Mouse (Mus musculus) stomach, postnatal 0 days (tissue): ENCODE measurements around the gene Trpm8.

Source experiments
- CTCF ChIP-seq: IDR thresholded peaks from 2 replicates; pipeline ENCODE4 v1.5.1; 2016; ENCODE audit warnings: antibody characterized with exemption, low read depth, mild to moderate bottlenecking, moderate library complexity
- EP300 ChIP-seq: optimal IDR thresholded peaks from 2 replicates; pipeline ENCODE3; 2016; ENCODE audit warnings: antibody characterized with exemption

DNA sequence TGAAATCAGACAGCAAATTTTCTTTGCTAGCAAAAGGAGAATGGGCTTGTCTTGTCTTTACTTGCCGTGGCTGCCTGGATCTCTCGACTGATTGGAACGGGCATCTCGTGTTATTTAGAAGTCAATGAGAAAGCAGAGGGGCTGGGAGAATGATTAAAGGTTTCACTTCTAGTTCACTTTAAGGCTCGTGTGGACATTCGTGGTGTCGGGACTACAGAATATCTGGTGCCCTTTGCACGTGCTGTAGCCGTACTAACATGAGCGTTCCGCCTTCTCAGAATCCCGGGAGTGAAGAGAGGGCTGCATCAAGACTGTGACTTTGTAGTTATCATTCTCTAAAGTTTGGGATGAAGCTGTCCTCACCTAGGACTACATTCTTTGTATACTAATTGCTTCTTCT lies 29.7 kb downstream of the Trpm8 start:
- TF ChIP-seq CTCF (no peak), EP300 (no peak)
